Mouse (Mus musculus) heart, postnatal 36 days (tissue): ENCODE results near the gene Msl1. TPM values are rescaled to one million over a fixed set of nuclear protein-coding genes. Genes with fewer than 3 reads are reported as not detected.

Source experiments
- DNase-seq, 2 experiments: peaks; one replicate each; pipeline ENCODE4 v3.0.0; 2021 to 2022
- intact Hi-C: fragments of 180-260 bp; cut with DNase I; formaldehyde crosslinking; loops from one replicate; pipeline ENCODE4 v1.15.1; 2025
- total RNA-seq, 2 experiments: library from RNA; stranded (reverse); gene quantifications; 2 replicates each; pipeline ENCODE4 v1.2.3; 2021

The Msl1 gene
- total RNA-seq: 10 to 100 TPM; 74.4 to 75.3 TPM

GRCm38 (mm10) chr11:98795015-98795713 is at the start of gene Msl1:
Gene Msl1 (plus strand): TSS chr11:98795516.
- intact Hi-C loops: loop anchor here (2.0 kb wide), 1 partner anchor 14 kb away; no protein-coding TSS in a partner anchor
- DNase-seq: peak; percentile 86 to 93

- no peak for DNase-seq
- intact Hi-C loops: no loop called here
These were observed 49.1 kb upstream of the Msl1 start for GRCm38 (mm10) chr11:98745932-98746853.

- intact Hi-C loops: no loop called here
- peak; percentile 75 to 82 for DNase-seq
These were observed 48.2 kb upstream of the Msl1 start for GRCm38 (mm10) chr11:98746855-98747693.

GRCm38 (mm10) chr11:98747804-98748505 is 47.4 kb upstream of the Msl1 start:
- DNase-seq: peak; percentile 25 to 60
- intact Hi-C loops: loop anchor here (2.0 kb wide), 1 partner anchor 17 kb away; no protein-coding TSS in a partner anchor

- intact Hi-C loops: loop anchor here (2.0 kb wide), 1 partner anchor 16 kb away; no protein-coding TSS in a partner anchor
- DNase-seq: peak; percentile 25 to 42
These were observed 46.6 kb upstream of the Msl1 start for GRCm38 (mm10) chr11:98748506-98749416.

GRCm38 (mm10) chr11:98749716-98750115 is 45.6 kb upstream of the Msl1 start:
- intact Hi-C loops: loop anchor here (2.0 kb wide), 1 partner anchor 15 kb away; no protein-coding TSS in a partner anchor
- DNase-seq: no peak

GRCm38 (mm10) chr11:98750351-98751201 is 44.7 kb upstream of the Msl1 start:
- intact Hi-C loops: no loop called here

GRCm38 (mm10) chr11:98751221-98751782 is 44.0 kb upstream of the Msl1 start:
- intact Hi-C loops: no loop called here
- peak in 1 of 2 experiments; percentile 42 for DNase-seq

More at GRCm38 (mm10) chr11:98750351-98751201, 44.7 kb upstream of the Msl1 start:
- DNase-seq: peak; percentile 62 to 66

GRCm38 (mm10) chr11:98752562-98753140 is 42.7 kb upstream of the Msl1 start:
- intact Hi-C loops: no loop called here

GRCm38 (mm10) chr11:98753264-98753663 is 42.1 kb upstream of the Msl1 start:
- DNase-seq: no peak
- intact Hi-C loops: no loop called here

More at GRCm38 (mm10) chr11:98752562-98753140, 42.7 kb upstream of the Msl1 start:
- no peak for DNase-seq

GRCm38 (mm10) chr11:98754151-98754620 is 41.1 kb upstream of the Msl1 start:
- DNase-seq: peak; percentile 19 to 46
- intact Hi-C loops: loop anchor here (1.0 kb wide), 1 partner anchor 12 kb away; no protein-coding TSS in a partner anchor

- DNase-seq: peak; percentile 73 to 77
- intact Hi-C loops: loop anchor here (1.0 kb wide), 1 partner anchor 12 kb away; no protein-coding TSS in a partner anchor
These were observed 40.6 kb upstream of the Msl1 start for GRCm38 (mm10) chr11:98754621-98755181.

- no peak for DNase-seq
- intact Hi-C loops: no loop called here
These were observed 39.5 kb upstream of the Msl1 start for GRCm38 (mm10) chr11:98755726-98756380.

GRCm38 (mm10) chr11:98756711-98757110 is 38.6 kb upstream of the Msl1 start:
- intact Hi-C loops: no loop called here
- DNase-seq: no peak

- intact Hi-C loops: no loop called here
- DNase-seq: no peak
These were observed 33.4 kb upstream of the Msl1 start for GRCm38 (mm10) chr11:98761939-98762338.
